Mouse (Mus musculus) spleen, adult 2 months (tissue): Measurements from ENCODE around the gene Gnb1l. TPM values are rescaled to one million over a fixed set of nuclear protein-coding genes. Genes with fewer than 3 reads are reported as not detected.

ENCODE experiments used
- DNase-seq, 2 experiments: peaks; one replicate each; pipeline versions ENCODE4 v3.0.0 to v3.0.0-alpha.2; 2012 to 2021; ENCODE audit warnings: low spot score in 2 of 2, low read depth in 1 of 2
- H3K27ac ChIP-seq: fragments of 200-500 bp; 2 replicates; pipeline ENCODE4 v1.5.1; 2012; ENCODE audit warnings: low read length, inconsistent platforms; ENCODE audit not compliant: insufficient read depth
- H3K27me3 ChIP-seq: fragments of 200-500 bp; 2 replicates; pipeline ENCODE4 v1.6.1; 2012; ENCODE audit warnings: mild to moderate bottlenecking, moderate library complexity, low read length, inconsistent platforms; ENCODE audit not compliant: control insufficient read depth, insufficient read depth
- H3K36me3 ChIP-seq: fragments of 200-500 bp; 2 replicates; pipeline ENCODE4 v1.6.1; 2012; ENCODE audit warnings: mild to moderate bottlenecking, low read length, inconsistent platforms; ENCODE audit not compliant: control insufficient read depth, insufficient read depth
- H3K4me1 ChIP-seq: fragments of 200-500 bp; 2 replicates; pipeline ENCODE4 v1.6.1; 2011; ENCODE audit warnings: inconsistent platforms; ENCODE audit not compliant: control insufficient read depth, insufficient read depth, insufficient read length
- H3K4me3 ChIP-seq: fragments of 200-500 bp; 2 replicates; pipeline ENCODE4 v1.5.1; 2011; ENCODE audit warnings: mild to moderate bottlenecking, inconsistent platforms; ENCODE audit not compliant: insufficient read depth, insufficient read length; ENCODE audit errors: extremely low read depth
- CTCF ChIP-seq: fragments of 200-500 bp; IDR thresholded peaks from 2 replicates; pipeline ENCODE4 v1.5.1; 2011; ENCODE audit warnings: mild to moderate bottlenecking, inconsistent platforms; ENCODE audit not compliant: insufficient read depth, insufficient read length, insufficient replicate concordance; ENCODE audit errors: extremely low read depth
- POLR2A ChIP-seq: fragments of 200-500 bp; IDR thresholded peaks from 2 replicates; pipeline ENCODE4 v1.6.1; 2011; ENCODE audit warnings: low read depth, low read length, inconsistent platforms
- WGBS: fragments of 180-500 bp; shearing (Covaris S2); methylation state at CpG from one replicate; pipeline ENCODE4 v1.1.7; 2018; 5-methylcytosine and 5-hydroxymethylcytosine counted together
- polyA plus RNA-seq: library from polyadenylated mRNA; depleted of rRNA; stranded (reverse); fragments of >200 nt; gene quantifications from 2 replicates; pipeline ENCODE4 v1.2.3, GENCODE M21; 2012

Gnb1l gene
- polyA plus RNA-seq, 1 experiment: 11.3 TPM

DNA sequence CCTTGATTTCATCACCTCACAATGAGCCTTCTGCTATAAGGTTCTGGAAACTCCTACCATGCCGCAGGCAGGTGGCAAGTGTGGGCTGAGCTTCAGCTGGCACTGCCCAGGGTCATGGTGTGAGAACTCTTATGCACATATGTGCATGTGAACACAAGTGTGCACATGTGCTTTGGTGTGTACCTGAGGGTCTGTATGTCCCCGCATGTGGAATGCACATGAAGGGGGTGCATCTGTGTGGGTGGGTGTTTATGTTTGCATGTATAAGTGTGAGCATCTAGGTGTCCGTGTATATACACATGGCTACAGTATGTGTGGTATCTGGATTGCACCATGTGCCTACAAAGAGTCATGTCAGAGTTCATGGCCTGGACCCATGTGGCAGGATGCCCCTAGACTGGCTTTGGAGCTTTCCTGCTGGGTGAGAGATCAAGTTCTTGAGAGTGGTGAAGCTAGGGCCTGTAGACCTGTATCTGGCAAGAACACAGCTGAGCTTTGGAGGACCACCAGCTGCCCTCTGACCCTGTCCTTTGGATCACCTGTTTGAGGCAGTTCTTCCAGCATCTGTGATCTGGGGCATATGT is 39.0 kb downstream of the Gnb1l start:
- DNase-seq: no peak
- Histone ChIP-seq H3K27ac (no peak overlapping the region), H3K4me3 (no peak overlapping the region), H3K27me3 (no peaks in the 10 kb centered on the region), H3K4me1 (no peaks in the 10 kb centered on the region), H3K36me3 (no peaks in the 10 kb centered on the region)
- TF ChIP-seq CTCF (no peak), POLR2A (no peak)
- WGBS: 97% methylated on average over 3 of the region's 3 CpGs

- DNase-seq: no peak
- Histone ChIP-seq H3K27me3 (no peaks in the 10 kb centered on the region), H3K4me1 (no peaks in the 10 kb centered on the region), H3K36me3 (no peaks in the 10 kb centered on the region), H3K4me3 (no peak overlapping the region), H3K27ac (no peak overlapping the region)
- 80% methylated on average over 6 of the region's 6 CpGs for WGBS
- no peak for TF ChIP-seq POLR2A
- TF ChIP-seq CTCF: no peak
These were observed 40.8 kb downstream of the Gnb1l start for GRCm38 (mm10) chr16:18539281-18539680.

- H3K36me3 ChIP-seq: no peaks in the 10 kb centered on the region
- WGBS: 80% methylated on average over 8 of the region's 8 CpGs
- no peaks in the 10 kb centered on the region for H3K4me1 ChIP-seq
- H3K4me3 ChIP-seq: no peak overlapping the region
- TF ChIP-seq POLR2A (no peak), CTCF (no peak)
- no peak overlapping the region for H3K27ac ChIP-seq
- H3K27me3 ChIP-seq: no peaks in the 10 kb centered on the region
- DNase-seq: no peak
These were observed 44.8 kb downstream of the Gnb1l start for GRCm38 (mm10) chr16:18543151-18543829.

DNA sequence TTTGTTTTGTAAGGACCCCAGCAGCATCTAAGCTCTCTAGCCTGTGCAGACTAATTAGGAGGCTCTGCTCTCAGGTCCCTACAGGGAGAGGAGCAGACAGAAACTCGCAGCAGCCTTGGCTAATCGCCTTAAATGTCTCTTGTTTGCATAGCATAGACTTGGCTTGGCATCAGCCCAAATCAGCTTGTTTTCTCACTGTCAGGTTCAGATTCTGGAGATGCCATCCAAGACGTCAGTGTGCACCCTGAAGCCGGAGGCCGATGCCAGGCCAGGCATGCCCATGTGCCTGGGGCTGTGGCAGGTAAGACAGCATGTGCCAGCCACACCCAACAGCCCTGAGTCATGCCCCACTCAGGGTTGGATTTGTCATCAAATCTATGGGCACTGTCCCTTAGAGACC is 49.4 kb downstream of the Gnb1l start:
- 94% methylated on average over 5 of the region's 5 CpGs for WGBS
- no peak for TF ChIP-seq CTCF
- no peak for TF ChIP-seq POLR2A
- Histone ChIP-seq H3K4me1 (no peaks in the 10 kb centered on the region), H3K27ac (no peak overlapping the region), H3K36me3 (no peaks in the 10 kb centered on the region), H3K27me3 (no peaks in the 10 kb centered on the region), H3K4me3 (no peak overlapping the region)
- no peak for DNase-seq

DNA sequence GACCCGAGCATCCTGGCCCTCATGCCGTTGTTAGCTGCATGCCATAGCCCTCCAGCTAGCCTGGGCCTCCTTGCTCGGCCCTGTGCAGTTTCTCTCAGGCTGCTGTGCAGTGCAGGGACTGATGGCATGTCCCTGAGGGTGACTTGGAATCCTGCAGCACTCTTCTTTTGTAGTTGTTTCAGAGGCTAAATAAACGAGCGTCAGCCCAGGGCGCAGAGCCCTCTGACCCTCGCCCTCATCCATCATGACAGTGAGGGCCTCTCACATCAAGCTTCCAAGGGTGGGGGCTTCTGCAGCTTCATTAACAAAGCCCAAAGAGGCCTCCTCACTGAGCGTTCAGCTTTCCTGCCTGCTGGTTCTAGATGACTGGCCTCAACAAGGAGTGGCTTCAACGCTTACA is 53.1 kb downstream of the Gnb1l start:
- TF ChIP-seq POLR2A (no peak), CTCF (no peak)
- H3K27me3 ChIP-seq: no peaks in the 10 kb centered on the region
- no peak for DNase-seq
- no peak overlapping the region for H3K27ac ChIP-seq
- WGBS: 77% methylated on average over 9 of the region's 9 CpGs
- H3K4me1 ChIP-seq: no peaks in the 10 kb centered on the region
- no peaks in the 10 kb centered on the region for H3K36me3 ChIP-seq
- no peak overlapping the region for H3K4me3 ChIP-seq

GRCm38 (mm10) chr16:18552106-18552710 is 53.7 kb downstream of the Gnb1l start:
- no peaks in the 10 kb centered on the region for H3K27me3 ChIP-seq
- no peak for TF ChIP-seq CTCF
- TF ChIP-seq POLR2A: no peak
- no peak overlapping the region for H3K27ac ChIP-seq
- no peak for DNase-seq
- H3K4me3 ChIP-seq: no peak overlapping the region
- H3K4me1 ChIP-seq: no peaks in the 10 kb centered on the region
- 90% methylated on average over 11 of the region's 11 CpGs for WGBS
- H3K36me3 ChIP-seq: no peaks in the 10 kb centered on the region

DNA sequence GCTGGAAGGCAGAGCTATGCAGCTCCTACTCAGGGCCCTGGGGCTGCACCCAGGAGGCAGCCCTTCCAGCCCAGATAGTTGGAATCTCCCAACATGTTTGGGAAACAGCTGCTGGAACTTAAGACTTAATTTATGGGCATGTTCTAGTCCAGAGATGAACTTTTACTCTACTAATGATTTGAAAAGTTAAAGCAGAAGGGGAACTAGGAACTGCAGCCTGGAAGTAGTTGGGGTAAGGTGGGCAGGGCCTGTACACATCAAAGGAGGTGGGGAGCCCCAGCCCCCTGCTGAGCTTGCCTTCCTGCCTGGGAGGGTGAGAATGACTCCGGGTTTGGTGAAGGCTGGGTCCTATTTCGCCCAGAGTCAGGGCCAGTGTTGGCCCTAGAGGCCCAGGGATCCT is 56.2 kb downstream of the Gnb1l start:
- H3K4me3 ChIP-seq: no peak overlapping the region
- no peaks in the 10 kb centered on the region for H3K36me3 ChIP-seq
- H3K27me3 ChIP-seq: no peaks in the 10 kb centered on the region
- no peak for DNase-seq
- H3K27ac ChIP-seq: no peak overlapping the region
- no peak for TF ChIP-seq POLR2A
- no peak for TF ChIP-seq CTCF
- H3K4me1 ChIP-seq: no peaks in the 10 kb centered on the region
- WGBS: 52% methylated on average over 2 of the region's 2 CpGs
